Mouse (Mus musculus) E14TG2a.4 (cell line): Measurements from ENCODE around the gene Asic5.

Source experiments
- CTCF ChIP-seq: conservative IDR thresholded peaks from 2 replicates; pipeline ENCODE4 v1.5.1; 2014; ENCODE audit warnings: low read length
- POU5F1 ChIP-seq: IDR thresholded peaks from 2 replicates; pipeline ENCODE4 v1.6.1; 2014; ENCODE audit warnings: low read length, borderline replicate concordance

- no peak for TF ChIP-seq CTCF
- no peak for TF ChIP-seq POU5F1
These were observed 45.2 kb downstream of the Asic5 start for GRCm38 (mm10) chr3:82027286-82027685.
